Comparison of ENCODE assay signal across 25 mouse cellular contexts in the genomic region with DNA sequence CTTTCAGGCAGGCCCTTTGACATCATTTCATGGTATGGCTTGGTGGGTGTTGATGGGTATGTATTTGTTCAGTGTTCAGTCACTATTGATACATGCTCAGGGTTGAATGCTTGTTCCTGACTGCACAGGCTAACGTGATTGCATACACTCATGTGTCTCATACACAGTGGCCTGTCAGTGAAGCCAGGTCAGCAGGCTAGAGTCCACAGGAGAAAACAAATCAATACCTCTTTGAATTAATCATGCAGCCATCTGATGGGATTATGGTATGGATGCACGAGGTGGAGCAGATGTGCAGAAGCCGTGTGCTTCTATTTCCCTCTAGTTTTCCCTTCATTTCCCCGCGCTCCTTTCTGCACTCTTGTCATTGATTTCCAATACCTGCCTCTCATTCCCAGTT.
A peak's percentile ranks its signal among the peaks of the same experiment; 100 is the strongest.
DNase-seq lines count a peak whose midpoint lies in the region; ATAC-seq lines count a peak whose summit lies in the region.
"Had no signal": no experiment of that assay in that cellular context is flagged by ENCODE, and none has a peak within 500 bp of the region (broad histone marks: within the 10 kb centered on the region; RNA-seq: fewer than 3 reads in every experiment).

No protein-coding gene starts in this region.

- H3K27ac ChIP-seq in forebrain, embryonic 12.5 days, result no peak overlapping the region
- H3K27ac ChIP-seq in forebrain, embryonic 16.5 days (ENCODE audit: low read length), result no peak overlapping the region
- 0 out of 2 replicates have a peak overlapping the region, but pooled peaks have one; percentile 2 for H3K27ac ChIP-seq in hindbrain, embryonic 12.5 days
- H3K27ac ChIP-seq in hindbrain, embryonic 13.5 days, result no peak overlapping the region
- H3K27ac ChIP-seq in midbrain, embryonic 12.5 days (replicated peaks), result peak overlapping the region; percentile 54
- no peak overlapping the region for H3K27ac ChIP-seq in midbrain, embryonic 14.5 days (replicated peaks; ENCODE audit: low read depth, low read length)
- H3K27ac ChIP-seq: embryonic facial prominence, embryonic 15.5 days; forebrain, embryonic 10.5 days; gastrocnemius, adult 2 months; heart, embryonic 15.5 days; hindbrain, embryonic 10.5 days; intestine, embryonic 15.5 days had no signal

- H3K4me2 ChIP-seq in forebrain, embryonic 12.5 days, result no peak overlapping the region
- H3K4me2 ChIP-seq in forebrain, embryonic 16.5 days (ENCODE audit: low read length), result no peak overlapping the region
- no peak overlapping the region for H3K4me2 ChIP-seq in hindbrain, embryonic 12.5 days (replicated peaks)
- H3K4me2 ChIP-seq in hindbrain, embryonic 13.5 days, result no peak overlapping the region
- H3K4me2 ChIP-seq in midbrain, embryonic 12.5 days (replicated peaks), result no peak overlapping the region
- no peak overlapping the region for H3K4me2 ChIP-seq in midbrain, embryonic 14.5 days (ENCODE audit: low read length)
- H3K4me2 ChIP-seq: embryonic facial prominence, embryonic 15.5 days; heart, embryonic 11.5 days; heart, embryonic 15.5 days; intestine, embryonic 15.5 days had no signal

- no peak for DNase-seq in midbrain, embryonic 14.5 days
- DNase-seq in cerebellum, adult 9-10 months, result no peak
- DNase-seq: adrenal gland, adult 8-10 months; adrenal gland, postnatal 36 days; B cell, adult 2 months; cerebellum, adult 2 months; cerebellum, postnatal 14 days; embryo, embryonic 11 days; gastrocnemius, adult 2 months; gastrocnemius, postnatal 25 days; heart, postnatal 14 days had no signal

- H3K36me3 ChIP-seq in forebrain, embryonic 12.5 days (replicated peaks), result no peaks in the 10 kb centered on the region
- H3K36me3 ChIP-seq in forebrain, embryonic 16.5 days (ENCODE audit: control insufficient read depth, insufficient read depth), result no peaks in the 10 kb centered on the region
- no peaks in the 10 kb centered on the region for H3K36me3 ChIP-seq in hindbrain, embryonic 12.5 days
- H3K36me3 ChIP-seq in hindbrain, embryonic 13.5 days, result no peaks in the 10 kb centered on the region
- no peaks in the 10 kb centered on the region for H3K36me3 ChIP-seq in midbrain, embryonic 12.5 days
- no peaks in the 10 kb centered on the region for H3K36me3 ChIP-seq in midbrain, embryonic 14.5 days (ENCODE audit: control insufficient read depth, insufficient read depth, low read length)
- H3K36me3 ChIP-seq: embryonic facial prominence, embryonic 15.5 days; forebrain, embryonic 10.5 days; G1E; heart, embryonic 15.5 days; hindbrain, embryonic 10.5 days; intestine, embryonic 15.5 days had no signal

- no peaks in the 10 kb centered on the region for H3K27me3 ChIP-seq in forebrain, embryonic 12.5 days
- no peaks in the 10 kb centered on the region for H3K27me3 ChIP-seq in forebrain, embryonic 16.5 days (replicated peaks; ENCODE audit: control insufficient read depth, insufficient read depth, low read length)
- H3K27me3 ChIP-seq in hindbrain, embryonic 12.5 days, result no peaks in the 10 kb centered on the region
- no peaks in the 10 kb centered on the region for H3K27me3 ChIP-seq in hindbrain, embryonic 13.5 days
- H3K27me3 ChIP-seq in midbrain, embryonic 12.5 days, result no peaks in the 10 kb centered on the region
- no peaks in the 10 kb centered on the region for H3K27me3 ChIP-seq in midbrain, embryonic 14.5 days (ENCODE audit: control insufficient read depth, insufficient read depth, low read length)
- H3K27me3 ChIP-seq: embryonic facial prominence, embryonic 15.5 days; heart, embryonic 15.5 days; intestine, embryonic 15.5 days had no signal

- H3K4me3 ChIP-seq in forebrain, embryonic 12.5 days (replicated peaks), result no peak overlapping the region
- no peak overlapping the region for H3K4me3 ChIP-seq in forebrain, embryonic 16.5 days (replicated peaks; ENCODE audit: low read length)
- no peak overlapping the region for H3K4me3 ChIP-seq in hindbrain, embryonic 12.5 days
- H3K4me3 ChIP-seq in hindbrain, embryonic 13.5 days, result no peak overlapping the region
- no peak overlapping the region for H3K4me3 ChIP-seq in midbrain, embryonic 12.5 days
- H3K4me3 ChIP-seq in midbrain, embryonic 14.5 days (replicated peaks; ENCODE audit: low read depth, low read length), result no peak overlapping the region
- H3K4me3 ChIP-seq: embryonic facial prominence, embryonic 15.5 days; erythroblast, embryonic 14.5 days; forebrain, embryonic 10.5 days; gastrocnemius, adult 2 months; heart, embryonic 15.5 days; hindbrain, embryonic 10.5 days; intestine, embryonic 15.5 days had no signal

- 0 out of 2 replicates have a peak, but pooled peaks have one; percentile 27 for ATAC-seq in forebrain, embryonic 12.5 days (ENCODE audit: low FRiP score)
- no peak for ATAC-seq in forebrain, embryonic 16.5 days
- no peak for ATAC-seq in hindbrain, embryonic 12.5 days (ENCODE audit: low FRiP score)
- no peak for ATAC-seq in hindbrain, embryonic 13.5 days (ENCODE audit: low FRiP score)
- no peak for ATAC-seq in midbrain, embryonic 12.5 days (ENCODE audit: low FRiP score, low read depth)
- no peak for ATAC-seq in midbrain, embryonic 14.5 days (ENCODE audit: low FRiP score, low TSS enrichment)
- ATAC-seq: CD4-positive, CD25-positive, alpha-beta regulatory T cell, adult 4 months; intestine, embryonic 15.5 days had no signal

- no peaks in the 10 kb centered on the region for H3K4me1 ChIP-seq in forebrain, embryonic 12.5 days
- H3K4me1 ChIP-seq in forebrain, embryonic 16.5 days (replicated peaks; ENCODE audit: control insufficient read depth, insufficient read depth, low read length), result peaks cover 8% of the 10 kb centered on the region
- no peaks in the 10 kb centered on the region for H3K4me1 ChIP-seq in hindbrain, embryonic 12.5 days
- no peaks in the 10 kb centered on the region; the same call in 1 of the 2 replicates for H3K4me1 ChIP-seq in hindbrain, embryonic 13.5 days (replicated peaks)
- H3K4me1 ChIP-seq in midbrain, embryonic 12.5 days, result no peaks in the 10 kb centered on the region
- peaks cover 4% of the 10 kb centered on the region; the same call in 1 of the 2 replicates for H3K4me1 ChIP-seq in midbrain, embryonic 14.5 days (ENCODE audit: control insufficient read depth, insufficient read depth, low read length)
- H3K4me1 ChIP-seq: embryonic facial prominence, embryonic 15.5 days; forebrain, embryonic 10.5 days; heart, embryonic 15.5 days; hindbrain, embryonic 10.5 days; intestine, embryonic 15.5 days had no signal

- H3K9me3 ChIP-seq in forebrain, embryonic 12.5 days, result no peaks in the 10 kb centered on the region
- H3K9me3 ChIP-seq in forebrain, embryonic 16.5 days (ENCODE audit: control insufficient read depth, low read length), result no peaks in the 10 kb centered on the region
- H3K9me3 ChIP-seq in hindbrain, embryonic 12.5 days (replicated peaks), result no peaks in the 10 kb centered on the region
- no peaks in the 10 kb centered on the region for H3K9me3 ChIP-seq in hindbrain, embryonic 13.5 days
- no peaks in the 10 kb centered on the region for H3K9me3 ChIP-seq in midbrain, embryonic 12.5 days
- no peaks in the 10 kb centered on the region for H3K9me3 ChIP-seq in midbrain, embryonic 14.5 days (ENCODE audit: control insufficient read depth, low read length)
- H3K9me3 ChIP-seq: embryonic facial prominence, embryonic 15.5 days; forebrain, embryonic 10.5 days; G1E; heart, embryonic 15.5 days; hindbrain, embryonic 10.5 days; intestine, embryonic 15.5 days had no signal

- no peak overlapping the region for H3K9ac ChIP-seq in forebrain, embryonic 12.5 days
- H3K9ac ChIP-seq in forebrain, embryonic 16.5 days (replicated peaks; ENCODE audit: low read depth, low read length), result no peak overlapping the region
- H3K9ac ChIP-seq in hindbrain, embryonic 12.5 days, result no peak overlapping the region
- H3K9ac ChIP-seq in hindbrain, embryonic 13.5 days, result no peak overlapping the region
- no peak overlapping the region for H3K9ac ChIP-seq in midbrain, embryonic 12.5 days (replicated peaks)
- H3K9ac ChIP-seq in midbrain, embryonic 14.5 days (replicated peaks; ENCODE audit: low read length), result no peak overlapping the region
- H3K9ac ChIP-seq: embryonic facial prominence, embryonic 15.5 days; heart, embryonic 15.5 days; intestine, embryonic 15.5 days had no signal

- WGBS in forebrain, embryonic 12.5 days, result 86% methylated on average over 5 of the region's 5 CpGs
- 84% methylated on average over 5 of the region's 5 CpGs for WGBS in forebrain, embryonic 16.5 days
- WGBS in hindbrain, embryonic 12.5 days, result 92% methylated on average over 5 of the region's 5 CpGs
- 79% methylated on average over 5 of the region's 5 CpGs for WGBS in hindbrain, embryonic 13.5 days
- WGBS in midbrain, embryonic 12.5 days, result 75% methylated on average over 5 of the region's 5 CpGs
- 68% methylated on average over 5 of the region's 5 CpGs for WGBS in midbrain, embryonic 14.5 days

Comparison
In these comparisons a context has a peak if more than half of its experiments do, and no peak if none do; other contexts are left out.
1. H3K27ac ChIP-seq: peak in hindbrain, embryonic 12.5 days (single experiment) and midbrain, embryonic 12.5 days (single experiment); none in forebrain, embryonic 12.5 days (single experiment), forebrain, embryonic 16.5 days (single experiment), hindbrain, embryonic 13.5 days (single experiment) and midbrain, embryonic 14.5 days (single experiment).